Mouse (Mus musculus): ENCODE measurements around the gene Sipa1l1. TPM values are rescaled to one million over a fixed set of nuclear protein-coding genes. Genes with fewer than 3 reads are reported as not detected.

Gene Sipa1l1
- polyA plus RNA-seq, 1 experiment from 2014 or later: 29.4 TPM

DNA sequence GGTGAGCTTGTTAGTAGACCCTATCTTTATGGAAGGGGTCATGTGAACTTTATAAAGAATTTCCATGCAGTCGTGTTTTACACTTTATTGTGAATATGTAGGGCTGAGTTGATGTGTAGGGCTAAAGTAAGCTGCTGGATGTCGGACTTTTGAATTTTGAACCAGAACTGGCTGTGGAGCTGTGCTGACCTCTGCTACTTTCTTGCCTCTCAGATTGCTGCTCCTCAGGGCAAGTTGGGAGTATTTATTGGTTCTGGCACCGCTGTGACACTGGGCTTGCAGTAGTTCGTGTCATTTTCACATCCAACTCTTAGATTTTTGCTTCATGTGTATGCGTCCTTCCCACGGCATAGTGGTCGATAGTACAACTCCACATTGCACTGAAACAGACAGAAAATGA is 49.1 kb downstream of the Sipa1l1 start:
- no peaks in the 10 kb centered on the region for H3K9me3 ChIP-seq
- no peak for ATAC-seq (ENCODE audit: borderline replicate concordance, extremely low read depth, low FRiP score, low TSS enrichment)
- H3K9ac ChIP-seq: no peak overlapping the region
- no peaks in the 10 kb centered on the region for H3K27me3 ChIP-seq
- WGBS: 83% methylated on average over 7 of the region's 7 CpGs
- no peak overlapping the region for H3K4me3 ChIP-seq
- peaks cover 9% of the 10 kb centered on the region; the same call in 1 of the 2 replicates for H3K4me1 ChIP-seq
- H3K36me3 ChIP-seq: no peaks in the 10 kb centered on the region
- H3K27ac ChIP-seq: no peak overlapping the region
- H3K4me2 ChIP-seq: no peak overlapping the region

DNA sequence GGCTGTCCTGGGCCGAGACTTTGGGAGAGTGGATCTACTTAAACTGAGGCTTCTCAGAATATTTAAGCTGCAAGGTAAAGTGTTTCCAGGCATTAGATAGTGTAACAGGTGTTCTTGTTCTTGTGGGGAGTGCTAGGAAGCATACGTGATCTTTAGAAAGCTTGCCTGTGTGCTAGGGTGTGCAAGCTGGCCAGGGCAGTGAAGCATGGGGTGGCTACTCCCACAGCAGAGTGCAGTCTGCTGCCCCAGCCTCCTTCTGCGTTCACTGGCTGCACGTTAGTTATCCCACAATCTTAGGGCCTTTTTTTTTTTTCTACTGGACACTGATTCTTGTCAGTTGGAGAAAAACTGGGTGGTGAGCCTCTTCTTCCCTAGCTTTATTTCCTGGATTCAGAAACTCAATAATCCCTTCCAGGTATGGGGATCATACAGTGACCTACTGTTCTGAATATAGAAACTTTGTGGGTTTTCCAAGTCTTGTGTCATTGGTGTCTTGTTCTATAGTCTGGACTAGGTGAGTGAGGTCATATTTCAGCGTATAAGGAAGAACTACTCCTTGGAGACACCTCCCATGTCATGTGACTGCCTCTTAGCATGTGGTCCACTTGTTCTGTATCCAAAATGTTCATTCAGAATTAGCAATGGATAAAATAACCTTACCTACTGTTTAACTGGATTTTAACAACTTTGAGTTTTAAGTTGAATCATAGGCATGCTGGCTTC is 51.4 kb downstream of the Sipa1l1 start:
- H3K27me3 ChIP-seq: no peaks in the 10 kb centered on the region
- H3K36me3 ChIP-seq: no peaks in the 10 kb centered on the region
- H3K4me1 ChIP-seq: peaks cover 7% of the 10 kb centered on the region
- no peak overlapping the region for H3K4me3 ChIP-seq
- no peak overlapping the region for H3K27ac ChIP-seq
- H3K9me3 ChIP-seq: no peaks in the 10 kb centered on the region
- WGBS: 73% methylated on average over 5 of the region's 5 CpGs
- H3K4me2 ChIP-seq: no peak overlapping the region
- ATAC-seq (ENCODE audit: borderline replicate concordance, extremely low read depth, low FRiP score, low TSS enrichment): no peak
- H3K9ac ChIP-seq: no peak overlapping the region

DNA sequence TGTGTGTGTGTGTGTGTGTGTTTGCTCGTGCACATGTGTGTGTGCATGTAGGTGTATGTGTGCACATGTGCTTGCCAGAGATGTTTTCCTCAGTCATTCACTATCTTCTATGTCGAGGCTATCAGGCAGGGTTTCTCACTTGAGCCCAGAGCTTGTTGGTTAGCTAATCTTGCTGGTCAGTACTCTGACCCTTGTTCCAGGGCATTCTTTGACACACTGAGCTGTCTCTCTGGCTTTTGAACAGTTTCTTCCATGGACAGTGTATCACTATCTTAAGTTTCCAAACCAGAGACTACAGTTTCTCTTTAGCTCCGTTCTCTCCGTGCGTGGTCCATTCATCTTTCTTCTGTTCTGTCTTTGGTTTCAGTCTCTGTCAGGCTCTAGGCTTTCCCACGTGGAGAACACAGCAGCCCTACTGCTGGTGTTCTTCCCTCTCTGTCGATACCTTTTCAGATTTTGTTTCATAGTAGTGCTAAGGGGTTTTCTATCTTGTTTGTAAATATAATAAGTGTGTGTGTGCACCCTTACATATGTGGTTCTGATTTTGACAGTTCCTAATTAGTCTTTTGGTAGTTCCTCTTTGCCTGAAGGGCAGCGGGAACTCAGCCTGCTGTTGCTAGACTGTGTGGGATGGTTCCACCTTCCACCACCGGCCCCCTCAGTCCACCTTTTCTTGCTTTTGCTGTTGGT is 54.2 kb downstream of the Sipa1l1 start:
- Histone ChIP-seq H3K27me3 (no peaks in the 10 kb centered on the region), H3K27ac (no peak overlapping the region), H3K4me2 (no peak overlapping the region), H3K36me3 (no peaks in the 10 kb centered on the region), H3K9me3 (no peaks in the 10 kb centered on the region), H3K9ac (no peak overlapping the region), H3K4me1 (peaks cover 20% of the 10 kb centered on the region), H3K4me3 (no peak overlapping the region)
- WGBS: 67% methylated on average over 9 of the region's 9 CpGs
- ATAC-seq (ENCODE audit: borderline replicate concordance, extremely low read depth, low FRiP score, low TSS enrichment): no peak

DNA sequence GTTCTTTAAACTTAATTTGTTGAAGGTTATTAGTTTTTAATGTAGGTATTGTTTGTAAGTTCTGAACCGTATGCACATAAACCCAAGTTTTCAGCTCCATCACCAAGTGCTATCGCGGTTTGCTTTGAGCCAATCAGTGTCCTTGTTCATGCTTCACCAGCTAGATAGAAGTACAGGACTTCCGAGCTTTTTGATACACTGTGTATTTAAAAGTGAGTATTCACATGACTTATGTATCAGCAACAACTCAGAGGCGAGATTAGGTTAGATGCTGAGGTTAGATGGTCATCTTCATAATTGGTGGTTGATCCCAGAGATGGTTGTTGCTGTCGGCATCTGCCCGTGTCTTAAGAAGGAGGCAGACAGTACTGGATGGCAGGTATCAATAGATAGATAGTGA is 55.7 kb downstream of the Sipa1l1 start:
- Histone ChIP-seq H3K9me3 (no peaks in the 10 kb centered on the region), H3K27ac (no peak overlapping the region), H3K9ac (no peak overlapping the region), H3K36me3 (no peaks in the 10 kb centered on the region), H3K27me3 (no peaks in the 10 kb centered on the region), H3K4me1 (peaks cover 16% of the 10 kb centered on the region), H3K4me2 (no peak overlapping the region), H3K4me3 (no peak overlapping the region)
- ATAC-seq (ENCODE audit: borderline replicate concordance, extremely low read depth, low FRiP score, low TSS enrichment): no peak
- 82% methylated on average over 7 of the region's 7 CpGs for WGBS

DNA sequence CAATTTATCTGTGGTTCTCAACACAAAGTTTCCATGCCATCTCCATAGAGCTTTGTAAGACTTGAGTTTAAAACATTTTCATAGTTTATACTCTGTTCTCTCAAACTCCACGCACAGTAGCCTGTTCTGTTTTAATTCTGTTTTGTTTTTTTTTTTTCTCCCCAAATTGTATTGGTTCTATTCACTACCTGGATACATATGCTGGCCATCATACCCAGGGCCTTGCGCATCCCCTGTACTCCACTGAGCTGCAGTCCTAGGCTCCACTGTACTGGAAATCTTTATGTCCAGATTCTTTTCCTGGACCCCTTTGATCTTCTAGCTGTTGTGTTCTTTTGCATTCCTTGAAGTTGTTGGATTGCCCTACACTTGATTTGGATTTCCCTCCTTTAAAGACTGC is 56.2 kb downstream of the Sipa1l1 start:
- H3K9me3 ChIP-seq: no peaks in the 10 kb centered on the region
- no peak for ATAC-seq (ENCODE audit: borderline replicate concordance, extremely low read depth, low FRiP score, low TSS enrichment)
- H3K4me1 ChIP-seq: peaks cover 19% of the 10 kb centered on the region
- H3K27ac ChIP-seq: 0 out of 2 replicates have a peak overlapping the region, but pooled peaks have one; percentile 7
- H3K9ac ChIP-seq: no peak overlapping the region
- no peaks in the 10 kb centered on the region for H3K27me3 ChIP-seq
- H3K4me2 ChIP-seq: no peak overlapping the region
- H3K36me3 ChIP-seq: no peaks in the 10 kb centered on the region
- WGBS: 94% methylated on average over 2 of the region's 2 CpGs
- H3K4me3 ChIP-seq: no peak overlapping the region

DNA sequence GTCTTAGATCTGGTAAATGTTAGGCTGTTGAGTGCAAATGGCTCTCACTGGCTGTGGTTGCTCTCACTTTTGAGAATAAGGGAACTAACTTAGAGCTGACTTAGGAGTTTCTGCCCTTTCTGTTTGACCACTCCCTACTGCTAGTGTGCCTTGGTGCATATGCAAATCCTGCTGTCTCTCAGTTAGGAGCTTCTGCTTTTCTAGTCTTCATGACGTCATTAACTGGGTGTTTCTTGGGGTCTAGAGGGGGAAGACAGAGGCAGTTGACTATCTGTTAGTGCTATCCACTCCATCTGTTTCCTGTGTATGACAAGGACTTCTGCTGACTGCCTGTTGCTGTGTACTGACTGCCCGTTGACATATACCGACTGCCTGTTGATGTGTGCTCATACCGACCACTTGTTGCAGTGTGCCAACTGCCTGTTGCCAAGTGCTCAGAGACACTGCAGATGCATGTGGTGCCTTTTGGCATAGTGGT is 56.7 kb downstream of the Sipa1l1 start:
- peak; percentile 94 for ATAC-seq (ENCODE audit: borderline replicate concordance, extremely low read depth, low FRiP score, low TSS enrichment)
- no peaks in the 10 kb centered on the region for H3K36me3 ChIP-seq
- 17% methylated on average over 4 of the region's 4 CpGs for WGBS

DNA sequence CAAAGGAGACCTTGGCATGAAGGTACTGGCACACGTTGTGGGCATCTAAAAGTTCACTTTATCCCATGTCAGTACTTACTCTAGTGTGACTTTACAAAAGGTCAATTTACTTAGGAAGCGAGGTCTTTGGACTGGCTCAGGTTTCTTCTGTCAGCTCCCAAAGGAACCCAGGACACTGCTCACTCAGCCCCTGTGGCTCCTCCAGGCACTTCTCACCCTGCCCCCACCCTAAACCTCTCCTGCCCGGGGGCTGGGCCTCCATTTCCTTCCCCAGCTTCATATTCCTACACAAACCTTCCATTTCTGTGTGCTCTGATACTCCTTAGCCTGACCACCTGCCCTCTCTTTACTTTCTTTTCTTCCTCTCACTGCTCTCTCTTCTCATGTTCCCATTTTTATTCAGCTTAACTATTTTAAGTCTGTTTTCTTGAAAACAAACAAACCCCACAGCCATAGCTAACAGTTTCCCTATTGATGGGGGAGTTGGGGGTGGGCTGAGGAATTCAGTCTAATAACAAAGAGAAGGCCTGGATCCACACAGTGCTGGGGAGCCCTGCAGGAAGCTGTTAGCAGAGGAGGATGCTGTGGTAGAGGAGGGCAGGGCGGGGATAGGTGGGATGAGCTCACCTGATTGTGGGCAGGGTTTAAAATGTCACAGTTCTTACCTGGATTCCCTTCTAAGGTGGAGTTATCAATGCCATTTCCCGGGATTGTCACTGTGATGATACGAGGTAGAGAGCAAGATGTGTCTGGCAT is 57.4 kb downstream of the Sipa1l1 start:
- Histone ChIP-seq H3K27me3 (no peaks in the 10 kb centered on the region), H3K36me3 (no peaks in the 10 kb centered on the region), H3K4me1 (peaks cover 29% of the 10 kb centered on the region), H3K4me2 (no peak overlapping the region), H3K9me3 (no peaks in the 10 kb centered on the region), H3K9ac (no peak overlapping the region), H3K27ac (no peak overlapping the region), H3K4me3 (no peak overlapping the region)
- 46% methylated on average over 6 of the region's 6 CpGs for WGBS
- ATAC-seq (ENCODE audit: borderline replicate concordance, extremely low read depth, low FRiP score, low TSS enrichment): no peak

More for the DNA sequence above, 56.7 kb downstream of the Sipa1l1 start:
- Histone ChIP-seq H3K4me3 (no peak overlapping the region), H3K9ac (no peak overlapping the region), H3K27ac (0 out of 2 replicates have a peak overlapping the region, but pooled peaks have one; percentile 7), H3K9me3 (no peaks in the 10 kb centered on the region), H3K27me3 (no peaks in the 10 kb centered on the region), H3K4me2 (no peak overlapping the region), H3K4me1 (peaks cover 24% of the 10 kb centered on the region)

DNA sequence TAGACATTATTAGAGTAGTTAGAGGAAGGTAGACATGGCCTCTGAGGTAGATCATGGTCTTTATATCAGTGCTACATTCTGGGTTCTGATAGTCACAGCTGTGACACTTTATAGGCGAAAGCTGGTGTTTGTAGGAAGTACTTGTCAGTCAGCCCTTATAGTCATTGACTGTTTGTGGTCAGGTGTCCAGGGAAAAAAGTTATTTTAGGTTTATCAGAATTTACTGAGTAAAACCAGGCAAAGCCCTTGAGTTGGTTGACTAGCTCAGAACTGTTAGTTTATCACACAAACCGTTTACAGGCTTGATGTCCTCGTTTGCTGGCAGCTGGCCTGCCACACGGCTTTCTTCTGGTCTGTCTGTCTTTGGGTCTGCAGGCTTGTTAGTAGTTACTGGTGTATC is 61.0 kb downstream of the Sipa1l1 start:
- Histone ChIP-seq H3K4me1 (peaks cover 34% of the 10 kb centered on the region), H3K9ac (no peak overlapping the region)
- WGBS: 56% methylated on average over 4 of the region's 4 CpGs

DNA sequence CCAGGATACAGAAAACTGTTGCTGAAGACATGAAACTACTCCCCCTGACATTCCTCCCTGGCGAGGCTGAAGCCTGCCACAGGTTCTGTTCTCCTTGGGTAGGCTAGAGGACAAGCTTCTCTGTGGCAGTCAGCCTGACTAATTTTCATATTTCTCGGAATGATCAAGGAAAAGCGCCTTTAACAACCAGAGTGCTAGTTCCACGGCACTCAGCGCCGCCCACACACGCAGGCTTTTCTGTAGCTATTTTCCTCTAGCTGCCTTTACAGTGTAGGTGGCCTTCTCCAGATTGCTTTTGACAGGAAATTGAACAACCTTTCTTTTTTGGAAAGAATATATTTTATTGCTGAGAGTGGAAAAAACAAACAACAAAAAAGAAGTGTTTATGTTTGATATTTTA is 62.1 kb downstream of the Sipa1l1 start:
- Histone ChIP-seq H3K36me3 (0 out of 2 replicates have a peak, but pooled peaks cover 2% of the 10 kb centered on the region), H3K9me3 (no peaks in the 10 kb centered on the region), H3K27me3 (no peaks in the 10 kb centered on the region), H3K4me3 (no peak overlapping the region), H3K4me1 (peaks cover 24% of the 10 kb centered on the region), H3K4me2 (no peak overlapping the region), H3K9ac (no peak overlapping the region), H3K27ac (no peak overlapping the region; the same call in 1 of the 2 replicates)
- 64% methylated on average over 7 of the region's 7 CpGs for WGBS
- ATAC-seq (ENCODE audit: borderline replicate concordance, extremely low read depth, low FRiP score, low TSS enrichment): no peak

More for the DNA sequence above, 61.0 kb downstream of the Sipa1l1 start:
- Histone ChIP-seq H3K36me3 (0 out of 2 replicates have a peak, but pooled peaks cover 2% of the 10 kb centered on the region), H3K27ac (no peak overlapping the region), H3K27me3 (no peaks in the 10 kb centered on the region), H3K4me2 (no peak overlapping the region), H3K9me3 (no peaks in the 10 kb centered on the region), H3K4me3 (no peak overlapping the region)
- no peak for ATAC-seq (ENCODE audit: borderline replicate concordance, extremely low read depth, low FRiP score, low TSS enrichment)

DNA sequence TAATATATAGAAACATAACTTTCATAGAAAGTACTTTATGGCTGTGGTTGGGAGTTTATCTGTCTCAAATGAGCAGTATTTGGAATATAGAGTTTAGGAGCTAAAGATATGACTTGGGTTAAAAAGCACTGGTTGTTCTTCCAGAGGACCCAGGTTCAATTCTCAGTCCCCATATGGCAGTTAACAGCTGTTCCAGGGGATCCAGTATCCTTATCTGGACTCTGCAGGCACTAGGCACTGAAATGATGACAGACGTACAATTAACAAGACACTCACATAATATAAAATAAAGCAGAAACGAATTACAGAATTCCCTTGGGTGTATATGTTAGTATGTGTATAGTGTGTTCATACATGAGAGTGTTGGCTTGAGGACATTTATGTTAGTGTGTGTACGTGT is 64.1 kb downstream of the Sipa1l1 start:
- WGBS: 68% methylated on average over 3 of the region's 3 CpGs
- H3K4me1 ChIP-seq: peaks cover 20% of the 10 kb centered on the region
- ATAC-seq (ENCODE audit: borderline replicate concordance, extremely low read depth, low FRiP score, low TSS enrichment): no peak
- no peak overlapping the region for H3K4me3 ChIP-seq
- no peak overlapping the region for H3K4me2 ChIP-seq
- H3K27me3 ChIP-seq: no peaks in the 10 kb centered on the region
- H3K9me3 ChIP-seq: no peaks in the 10 kb centered on the region
- no peak overlapping the region for H3K27ac ChIP-seq
- H3K9ac ChIP-seq: no peak overlapping the region
- H3K36me3 ChIP-seq: 0 out of 2 replicates have a peak, but pooled peaks cover 2% of the 10 kb centered on the region

DNA sequence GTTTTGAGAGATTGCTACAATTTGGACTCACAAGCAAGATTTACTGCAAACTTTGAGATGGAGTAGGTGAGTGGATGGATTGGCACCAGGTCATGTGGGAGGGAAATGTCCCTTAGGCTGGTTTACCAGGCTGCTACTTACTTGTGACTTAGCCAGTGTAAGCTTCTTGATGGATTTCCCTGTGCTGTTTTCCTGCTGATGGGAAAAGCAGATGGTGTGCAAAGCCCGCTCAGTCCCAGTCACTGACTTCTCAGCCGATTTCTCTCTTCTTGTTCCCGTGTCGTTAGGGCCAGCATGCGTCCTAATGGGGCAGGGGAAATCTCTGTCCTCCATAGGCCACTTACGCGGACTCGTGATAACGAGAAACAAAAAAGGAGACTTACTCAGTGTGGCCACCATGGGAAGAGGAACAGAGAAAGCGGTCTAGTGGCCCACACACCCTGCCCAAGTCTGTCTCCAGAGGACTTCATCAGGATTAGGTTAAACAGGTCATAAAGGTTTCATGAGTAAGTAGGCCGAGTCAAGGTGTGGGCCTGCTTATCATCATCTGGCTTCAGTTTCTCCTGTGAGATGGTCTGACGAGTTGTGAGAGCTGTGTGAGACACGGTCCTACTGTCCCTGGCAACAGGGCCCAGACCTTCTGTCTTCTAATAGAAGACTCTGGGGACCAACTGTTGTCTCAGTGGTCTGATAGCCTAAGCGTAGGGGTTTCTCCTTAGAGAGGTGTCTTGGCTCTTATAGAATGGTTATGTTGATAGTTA is 65.5 kb downstream of the Sipa1l1 start:
- Histone ChIP-seq H3K4me2 (no peak overlapping the region), H3K9me3 (no peaks in the 10 kb centered on the region), H3K27me3 (no peaks in the 10 kb centered on the region), H3K4me3 (no peak overlapping the region), H3K36me3 (0 out of 2 replicates have a peak, but pooled peaks cover 2% of the 10 kb centered on the region), H3K9ac (no peak overlapping the region), H3K27ac (no peak overlapping the region), H3K4me1 (peaks cover 24% of the 10 kb centered on the region)
- 86% methylated on average over 14 of the region's 14 CpGs for WGBS
- no peak for ATAC-seq (ENCODE audit: borderline replicate concordance, extremely low read depth, low FRiP score, low TSS enrichment)

Data from lung, embryonic 15.5 days (tissue).